Mouse (Mus musculus): ENCODE measurements around the gene Tmem200b.

DNA sequence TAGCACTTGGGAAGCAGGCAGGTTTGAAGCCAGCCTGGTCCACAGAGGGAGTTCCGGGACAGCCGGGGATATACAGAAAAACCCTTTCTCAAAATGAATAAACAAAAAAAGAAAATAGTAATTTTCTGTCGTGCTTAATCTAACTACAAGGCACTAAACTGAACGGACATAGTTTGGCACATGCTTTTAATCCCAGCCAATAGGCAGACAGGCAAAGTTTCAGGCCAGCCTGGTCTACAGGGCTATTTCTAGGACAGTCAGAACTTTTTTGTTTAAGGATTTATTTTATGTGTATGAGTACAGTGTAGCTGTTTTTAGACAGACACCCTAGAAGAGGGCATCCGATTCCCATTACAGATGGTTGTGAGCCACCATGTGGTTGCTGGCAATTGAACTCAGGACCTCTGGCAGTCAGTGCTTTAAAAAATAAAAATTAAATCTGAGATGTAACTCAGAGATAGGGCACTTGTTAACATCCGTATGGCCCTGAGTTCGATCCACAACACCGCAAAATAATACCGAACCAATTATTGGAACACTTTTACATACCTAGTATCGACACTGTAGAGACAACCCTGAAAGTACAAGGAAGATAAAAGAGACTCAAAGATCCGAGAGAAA is 48.8 kb upstream of the Tmem200b start:
- no peak for TF ChIP-seq CTCF (IDR thresholded peaks at IDR 0.05; ENCODE audit: low read depth)
- no peak for TF ChIP-seq EP300 (IDR thresholded peaks at IDR 0.05; ENCODE audit: low read depth)
